Mouse (Mus musculus): Measurements from ENCODE around the gene Pnpo.

Gene Pnpo

DNA sequence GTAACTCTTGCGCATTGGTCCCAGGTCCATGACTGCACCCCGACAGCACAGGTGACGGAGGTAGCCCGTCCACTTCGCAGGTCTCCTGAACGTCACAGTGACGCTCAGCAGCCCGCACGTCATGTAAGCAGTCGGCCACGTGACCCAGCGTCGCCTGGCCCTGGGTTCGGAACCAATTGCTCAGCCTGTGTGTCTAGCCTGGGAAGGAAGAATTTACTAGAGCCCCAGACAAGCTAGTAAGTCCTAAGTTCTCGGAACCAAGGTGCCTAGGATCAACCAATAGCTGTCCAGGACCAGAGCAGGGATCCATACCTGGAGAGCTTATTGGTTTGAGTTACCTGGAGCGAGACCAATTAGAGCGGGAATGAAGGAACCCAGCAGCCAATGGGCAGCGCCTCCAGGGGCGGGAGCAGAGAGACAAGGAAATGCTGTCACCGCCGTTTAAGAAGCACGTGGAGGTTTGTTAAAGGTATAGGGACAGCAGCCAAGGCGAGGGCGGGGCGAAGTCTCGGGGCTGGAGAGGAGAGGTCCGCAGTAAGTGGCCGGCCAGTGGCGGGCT is at the start of gene Pnpo:
Gene Pnpo, minus strand, starts transcription at position 241 of the 559 bp plus-strand sequence.
- peak; percentile 96 for DNase-seq

DNA sequence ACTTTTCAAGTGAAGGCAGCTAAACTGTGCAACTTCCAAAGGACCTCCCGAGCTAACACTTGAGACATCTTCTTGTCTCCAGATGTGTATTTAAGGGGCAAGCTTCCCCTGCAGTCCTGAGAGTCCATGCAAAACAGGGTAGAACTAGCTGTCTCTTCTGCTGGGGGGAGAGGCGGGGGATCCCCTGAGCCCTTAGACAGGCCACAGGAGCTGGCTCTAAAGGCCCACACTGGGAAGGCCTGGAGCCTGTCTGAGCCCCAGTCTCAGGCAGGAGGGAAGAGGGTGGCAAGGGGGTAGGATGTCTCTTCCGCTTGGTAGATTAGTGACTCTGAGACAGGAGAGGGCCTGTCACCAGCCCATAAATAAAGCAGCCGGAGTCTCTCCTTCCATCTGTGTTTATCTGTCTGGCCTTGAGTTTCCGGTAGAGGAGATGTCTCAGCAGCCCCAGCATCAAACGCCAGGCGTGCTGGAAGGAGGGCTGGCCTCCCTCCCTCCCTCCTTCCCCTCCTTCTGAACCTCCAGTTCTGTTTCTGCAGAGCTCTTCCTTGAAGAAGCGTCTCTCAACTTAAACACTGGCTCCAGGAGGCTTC is 49.0 kb upstream of the Pnpo start:
- no peak for DNase-seq

DNA sequence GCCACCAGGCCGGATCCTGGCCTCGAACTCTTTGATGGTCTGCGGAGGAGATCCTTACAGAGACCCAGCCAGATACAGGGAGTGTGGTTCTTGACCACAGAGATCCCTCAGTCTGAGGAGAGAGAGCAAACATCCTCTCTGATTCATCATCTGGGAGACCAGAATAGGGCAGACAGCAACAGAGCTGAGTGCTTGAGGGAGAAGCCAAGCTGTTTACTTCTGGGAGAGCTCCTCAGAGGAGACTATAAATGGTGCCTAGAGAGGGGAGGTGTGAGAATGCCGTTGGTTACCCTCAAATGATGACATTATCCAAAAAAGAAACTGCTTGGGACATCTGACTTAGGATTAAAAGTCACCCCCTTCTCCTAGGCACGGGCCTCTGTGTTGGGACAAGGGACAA is 47.7 kb upstream of the Pnpo start:
- DNase-seq = no peak

DNA sequence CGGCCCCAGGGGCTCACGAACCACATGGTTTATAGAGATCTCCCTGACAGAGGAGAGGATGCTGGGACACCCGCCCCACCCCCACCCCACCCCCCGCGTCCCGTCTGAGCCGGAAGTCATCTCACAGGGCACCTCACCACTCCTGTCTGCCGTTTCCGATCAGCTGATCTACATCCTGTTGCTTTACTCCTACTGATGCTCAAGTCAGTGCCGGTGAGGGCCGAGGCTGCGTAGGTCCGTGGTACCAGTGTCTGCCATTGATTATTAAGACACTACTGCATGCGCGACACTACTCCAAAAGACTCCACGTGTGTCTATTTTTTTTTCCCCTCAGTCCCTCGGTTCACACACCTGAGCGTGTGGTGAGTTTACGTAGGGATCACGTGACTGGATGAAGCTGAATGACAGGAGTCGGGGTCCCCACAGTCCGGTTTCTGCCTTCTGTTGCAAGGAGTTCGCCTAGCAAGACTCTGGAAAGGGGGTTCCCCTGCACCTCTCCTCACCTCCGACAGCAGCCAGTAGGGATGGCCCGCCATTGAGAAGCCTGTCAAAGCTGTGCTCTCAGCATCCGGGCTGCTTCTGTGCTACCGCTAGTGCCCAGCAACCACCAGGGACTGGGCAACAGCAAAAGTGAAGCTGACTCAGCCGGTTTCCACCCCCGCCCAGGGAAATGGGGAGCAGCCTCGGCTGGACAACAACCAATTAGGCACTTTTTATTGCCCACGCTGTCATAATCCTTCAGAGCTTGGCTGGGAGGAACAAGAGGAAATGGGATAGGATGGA is 44.3 kb upstream of the Pnpo start:
- peak; percentile 42 for DNase-seq

DNA sequence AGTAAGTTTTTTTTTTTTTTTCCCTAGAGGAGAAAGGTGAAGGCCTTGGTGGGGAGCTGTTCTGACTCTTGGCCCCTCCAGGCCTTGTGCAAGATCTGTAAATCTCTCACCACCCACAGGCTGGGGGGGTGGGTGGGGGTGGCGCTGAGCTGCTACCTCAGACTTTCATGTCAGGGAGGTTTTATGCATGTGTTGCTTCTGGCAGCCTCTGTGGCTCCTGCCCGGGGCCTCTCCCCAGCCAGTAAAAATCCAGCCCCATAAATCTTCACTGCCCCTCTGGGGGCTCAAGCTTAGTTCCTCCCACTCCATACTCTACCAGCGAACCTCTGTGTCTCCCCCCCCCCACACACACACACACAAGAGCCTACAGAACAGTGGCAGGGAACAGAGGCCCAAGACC is 42.7 kb upstream of the Pnpo start:
- no peak for DNase-seq

DNA sequence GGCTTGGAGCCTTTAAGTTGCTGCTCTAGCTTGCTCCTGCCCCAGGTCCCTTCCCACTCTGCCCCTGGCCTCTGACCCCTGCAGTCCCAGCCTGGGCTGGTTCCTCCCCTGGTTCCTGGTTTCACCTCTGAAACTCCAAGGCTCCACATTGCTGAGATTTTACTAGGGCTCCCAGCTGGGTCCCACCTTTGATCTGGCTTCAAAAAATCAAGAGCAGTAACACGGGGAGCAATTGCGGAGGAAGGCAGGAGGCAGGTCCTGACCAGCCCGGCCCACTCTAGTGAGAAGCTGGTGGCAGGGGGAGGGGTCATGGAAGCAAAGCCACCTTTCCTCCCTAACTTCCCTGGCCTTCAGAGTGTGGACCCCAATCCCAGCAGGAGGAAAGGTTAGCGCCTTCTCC is 41.1 kb upstream of the Pnpo start:
- DNase-seq = no peak

DNA sequence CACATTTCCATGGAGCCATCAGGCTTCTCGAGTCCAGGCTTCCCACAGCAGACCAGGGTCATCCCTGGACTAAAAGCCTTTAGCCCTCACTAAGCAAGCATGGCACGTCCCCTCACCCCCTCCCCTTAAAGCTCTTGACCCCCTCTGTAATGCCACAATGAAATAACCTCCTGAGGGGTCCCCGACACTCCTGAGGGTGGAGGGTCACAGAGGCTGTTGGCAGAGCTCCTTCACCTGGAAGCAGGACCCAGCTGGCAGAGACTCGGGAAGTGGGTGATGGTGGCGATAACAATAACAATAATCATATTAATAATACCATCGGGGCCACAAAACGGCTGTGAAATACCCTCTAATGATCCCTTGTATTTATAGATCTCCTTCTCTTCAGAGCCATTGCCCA is 39.1 kb upstream of the Pnpo start, which contains the start of gene Sp2:
Gene Sp2, minus strand, starts transcription at position 101 of the 400 bp plus-strand sequence.
- DNase-seq = no peak

DNA sequence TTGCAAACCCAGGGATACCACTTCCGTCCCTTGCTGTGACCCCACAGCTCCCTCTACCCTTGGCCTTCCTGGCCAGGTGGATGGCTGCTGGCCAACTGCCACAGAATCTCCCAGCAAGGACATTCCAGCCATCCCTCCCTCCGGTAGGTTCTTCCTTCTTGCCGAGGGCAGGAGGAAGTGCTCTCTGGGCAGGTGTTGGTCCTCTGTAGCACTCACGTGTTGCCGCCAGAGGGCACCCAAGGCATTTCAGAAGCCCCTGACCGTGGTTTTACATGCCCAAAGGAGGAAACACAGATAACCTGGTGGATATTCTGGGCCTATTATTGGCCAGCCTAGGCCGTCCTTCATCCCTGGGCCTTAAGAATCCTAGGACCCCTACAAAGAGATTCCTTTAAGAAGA is 38.6 kb upstream of the Pnpo start:
- DNase-seq = peak; percentile 88

DNA sequence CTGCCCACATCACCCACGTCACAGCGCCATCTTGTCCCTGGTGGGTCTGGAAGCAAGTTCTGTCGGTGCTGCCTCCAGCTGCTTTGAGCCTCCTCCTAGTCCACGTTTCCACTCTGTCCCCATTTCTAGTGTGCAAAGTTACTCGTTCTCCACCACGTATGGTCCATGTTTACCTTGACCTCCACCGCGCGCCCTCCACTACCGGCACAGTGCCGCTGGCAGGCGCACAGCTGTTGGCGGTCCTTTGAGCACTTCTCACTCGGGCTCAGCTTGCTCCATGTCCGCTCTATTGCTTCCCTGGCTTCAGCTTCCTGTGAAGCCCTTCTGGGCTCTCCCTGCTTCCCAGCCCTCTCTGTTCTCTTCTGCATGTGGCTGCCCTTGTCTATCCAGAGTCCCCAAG is 37.7 kb upstream of the Pnpo start:
- DNase-seq = no peak

DNA sequence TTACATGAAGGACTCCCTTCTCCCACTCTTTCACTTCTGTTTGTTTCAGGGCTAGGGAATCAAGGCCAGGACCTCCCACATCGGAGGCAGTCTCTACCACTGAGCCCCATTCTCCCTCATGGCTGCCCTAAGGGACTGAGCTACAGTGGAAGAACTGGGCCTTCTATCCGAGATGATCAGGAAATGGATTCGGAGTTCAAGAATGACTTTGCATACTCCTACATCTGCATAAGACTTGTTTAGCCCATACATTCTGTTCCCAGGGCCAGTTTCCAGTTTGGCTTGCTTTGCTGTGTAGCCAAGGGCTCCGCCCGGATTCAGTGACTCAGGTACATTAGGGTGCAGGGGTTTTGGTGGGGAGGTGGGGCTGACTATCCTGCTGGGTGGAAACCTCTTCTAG is 36.2 kb upstream of the Pnpo start:
- DNase-seq = no peak

DNA sequence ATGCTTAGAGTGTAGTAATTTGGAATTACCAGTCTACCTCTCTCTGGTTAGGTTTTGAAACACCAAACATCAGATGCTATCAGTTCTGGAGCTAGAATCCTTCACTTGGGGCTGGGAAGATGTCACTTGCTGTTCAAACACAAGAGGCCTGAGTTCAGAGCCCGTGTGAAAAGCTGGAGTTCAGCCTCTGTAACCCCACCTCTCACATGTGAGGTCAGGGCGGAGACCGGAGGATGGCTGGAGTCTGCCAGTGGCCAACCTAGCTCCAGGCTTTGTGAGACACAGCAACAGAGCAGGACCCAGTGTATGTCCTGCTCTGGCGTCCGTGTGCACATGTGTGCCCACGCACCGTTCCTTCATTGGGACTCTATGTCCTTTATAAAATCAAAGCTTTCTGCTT is 35.5 kb upstream of the Pnpo start:
- no peak for DNase-seq

DNA sequence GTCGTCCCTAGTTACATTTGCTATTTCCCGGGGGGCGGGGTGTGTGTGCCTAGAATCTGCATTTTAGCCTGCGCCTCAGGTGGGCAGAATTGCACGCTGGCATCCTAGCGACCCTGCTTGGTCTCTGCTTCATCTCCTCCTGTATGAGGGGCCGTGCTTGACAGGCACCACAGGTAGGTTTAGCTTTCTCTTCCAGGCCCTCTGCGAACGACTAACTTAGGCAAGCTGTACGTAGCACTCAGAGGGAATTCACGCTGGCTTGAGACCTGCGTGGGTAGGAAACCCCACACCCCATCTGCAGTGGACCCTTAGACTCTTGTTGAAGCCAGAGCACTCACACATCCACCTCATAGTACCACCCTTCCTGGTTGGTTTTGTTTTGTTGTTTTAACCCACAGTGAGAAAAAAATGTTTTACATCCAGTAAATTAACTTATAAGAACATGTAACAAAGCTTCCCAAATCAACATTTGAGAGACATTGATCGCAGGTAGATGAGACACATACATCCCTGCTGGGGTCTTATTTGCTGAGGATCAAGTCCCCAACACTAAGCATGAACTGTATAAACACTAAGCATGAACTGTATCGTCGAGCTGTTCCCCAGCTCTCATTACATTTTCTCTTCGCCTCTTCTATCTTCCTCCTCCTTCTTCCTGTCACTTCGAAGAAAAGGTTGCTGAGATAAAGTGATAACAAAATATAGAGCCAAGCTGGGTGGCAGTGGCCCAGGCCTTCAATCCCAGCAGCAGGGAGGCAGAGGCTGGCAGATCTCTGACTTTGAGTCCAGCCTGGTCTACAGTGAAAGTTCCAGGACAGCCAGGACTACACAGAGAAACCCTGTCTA is 34.8 kb upstream of the Pnpo start:
- no peak for DNase-seq

DNA sequence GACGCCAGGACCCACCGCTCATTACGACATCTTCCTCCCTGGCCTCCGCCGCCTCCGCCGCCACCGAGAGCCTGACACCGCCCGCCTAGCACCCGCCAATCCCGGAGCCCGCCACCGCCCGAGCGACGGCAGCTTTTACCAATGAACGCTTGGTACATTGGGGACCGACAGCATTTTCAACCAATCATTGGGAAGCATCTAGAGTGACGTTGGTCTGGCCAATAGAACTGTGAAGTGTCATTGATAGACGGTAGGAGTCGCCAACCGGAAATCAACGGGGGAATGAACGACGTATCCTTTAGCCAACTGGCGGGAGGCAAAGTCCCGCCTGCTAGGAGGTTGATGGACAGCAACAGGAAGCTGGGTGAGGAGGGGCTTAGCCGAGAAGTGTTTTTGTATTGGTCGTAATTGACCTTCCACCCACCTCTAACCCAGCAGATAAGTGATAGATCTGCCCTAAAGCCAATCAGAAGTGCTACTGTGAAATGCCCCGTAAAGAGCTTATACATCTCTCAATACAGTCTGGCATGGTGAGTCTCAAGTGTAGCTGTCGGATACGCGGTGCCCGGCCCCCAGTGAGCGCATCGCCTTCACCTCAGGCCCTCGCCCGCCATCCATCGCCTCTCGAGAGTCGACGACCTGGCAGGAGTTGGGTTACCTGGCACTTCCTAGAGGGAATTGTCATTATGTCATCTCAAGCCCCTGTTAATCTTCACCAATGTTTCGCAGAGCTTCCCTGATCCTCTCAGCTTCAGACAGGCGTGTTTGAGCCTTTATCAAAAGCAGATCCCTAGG is 34.0 kb upstream of the Pnpo start:
- DNase-seq = peak; percentile 100

DNA sequence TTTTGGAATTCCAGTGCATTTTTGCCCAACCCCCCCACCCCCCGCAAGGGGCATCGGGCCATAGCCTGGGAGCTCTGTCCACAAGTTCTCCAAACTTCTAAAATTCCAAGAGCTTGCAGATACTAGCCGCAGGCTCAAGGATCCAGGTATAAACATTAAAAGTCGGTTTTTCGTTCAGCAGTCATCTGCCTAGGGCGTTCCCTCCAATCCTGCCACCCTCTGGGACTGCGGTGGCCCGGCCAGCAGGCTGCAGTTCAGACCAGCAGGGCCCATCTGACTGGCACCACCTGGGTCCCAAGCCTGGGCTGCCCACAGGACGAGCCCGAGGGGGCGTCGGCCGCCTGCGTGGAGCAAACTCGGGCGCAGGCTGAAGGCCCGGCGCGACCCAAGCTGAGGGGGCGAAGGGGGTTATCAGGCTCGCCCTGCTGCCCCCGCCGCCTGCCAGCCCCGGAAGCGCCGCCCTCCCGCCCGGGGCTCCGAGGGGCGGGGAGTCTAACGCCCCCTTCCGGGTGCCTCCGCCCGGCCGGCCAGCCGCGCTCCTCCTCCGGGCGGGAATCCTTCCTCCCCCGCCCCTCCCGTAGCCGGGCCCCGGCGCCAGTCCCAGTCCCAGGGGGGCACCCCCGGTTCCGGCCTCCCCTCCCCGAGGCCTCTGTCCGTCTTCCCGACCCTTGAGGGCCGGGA is 33.3 kb upstream of the Pnpo start:
- peak; percentile 95 for DNase-seq

DNA sequence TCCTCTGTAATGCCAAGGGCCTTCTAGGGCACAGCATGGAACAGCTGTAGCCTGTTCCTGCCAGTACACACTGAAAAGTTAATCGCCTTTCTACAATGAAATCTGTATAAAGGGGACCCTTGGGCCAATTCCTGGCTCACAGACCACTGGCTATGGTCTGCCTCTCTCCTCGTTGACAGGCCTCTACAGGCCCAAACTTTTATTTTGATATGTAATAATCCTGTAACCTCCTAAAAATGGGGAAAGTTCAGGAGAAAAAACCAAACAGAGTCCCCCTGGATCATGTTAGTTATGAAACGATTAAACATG is 32.5 kb upstream of the Pnpo start:
- no peak for DNase-seq

DNA sequence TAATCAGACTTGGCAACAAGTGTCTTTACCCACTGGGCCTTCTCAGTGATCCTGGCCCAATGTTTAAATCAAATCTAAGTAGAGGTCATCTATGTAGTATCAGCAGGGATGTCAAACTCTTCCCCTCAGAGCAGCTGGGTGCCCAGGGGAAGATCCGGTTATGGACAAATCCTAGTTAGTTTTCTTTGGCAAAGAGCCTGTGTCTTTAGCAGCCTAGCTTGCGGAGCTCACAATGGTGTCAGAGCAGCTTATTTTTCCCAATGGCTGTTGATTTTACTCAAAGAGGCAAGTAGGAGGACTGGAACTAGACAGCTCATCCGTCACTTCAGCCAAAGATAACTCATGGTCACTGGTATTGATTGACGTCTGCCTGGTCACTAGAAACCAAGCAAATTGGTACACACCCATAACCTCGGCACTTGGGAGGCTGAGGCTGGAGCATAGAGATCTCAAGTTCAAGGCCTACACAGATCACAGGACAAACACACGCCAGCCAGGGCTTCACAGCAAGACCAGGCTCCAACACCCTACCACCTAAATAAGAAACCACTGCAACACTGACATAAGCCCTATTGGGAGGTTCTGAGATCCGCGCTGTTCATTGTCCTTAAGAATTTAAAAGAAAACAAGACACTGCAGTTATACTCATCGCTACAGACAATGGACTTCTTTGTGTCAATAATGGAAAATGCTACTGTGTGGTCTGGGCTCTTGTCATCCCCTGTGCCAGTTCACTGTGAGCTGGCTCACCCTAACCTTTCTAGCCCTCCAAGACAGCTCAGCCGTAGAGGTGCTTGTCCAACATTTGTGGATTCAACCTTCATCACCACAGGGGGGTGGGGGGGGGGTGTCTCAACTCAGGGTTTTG is 32.0 kb upstream of the Pnpo start:
- peak; percentile 51 for DNase-seq

DNA sequence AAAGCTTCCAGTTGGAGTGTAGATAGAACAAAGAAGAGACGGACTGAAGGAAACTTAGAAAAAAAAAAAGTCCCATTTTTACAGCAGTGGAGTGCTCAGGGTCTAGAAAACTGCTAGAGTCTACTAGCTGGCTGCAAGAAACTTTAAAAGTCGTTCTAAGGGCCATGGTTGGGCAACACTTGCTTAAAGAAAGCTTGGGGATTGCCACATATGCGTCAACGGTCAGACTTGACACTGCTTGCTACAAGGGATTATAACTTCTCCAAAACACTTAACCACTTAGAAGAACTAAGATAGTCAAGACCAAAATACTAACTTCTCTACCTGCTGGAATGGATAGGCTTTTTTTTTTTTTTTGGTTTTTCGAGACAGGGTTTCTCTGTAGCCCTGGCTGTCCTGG is 31.0 kb upstream of the Pnpo start:
- no peak for DNase-seq

DNA sequence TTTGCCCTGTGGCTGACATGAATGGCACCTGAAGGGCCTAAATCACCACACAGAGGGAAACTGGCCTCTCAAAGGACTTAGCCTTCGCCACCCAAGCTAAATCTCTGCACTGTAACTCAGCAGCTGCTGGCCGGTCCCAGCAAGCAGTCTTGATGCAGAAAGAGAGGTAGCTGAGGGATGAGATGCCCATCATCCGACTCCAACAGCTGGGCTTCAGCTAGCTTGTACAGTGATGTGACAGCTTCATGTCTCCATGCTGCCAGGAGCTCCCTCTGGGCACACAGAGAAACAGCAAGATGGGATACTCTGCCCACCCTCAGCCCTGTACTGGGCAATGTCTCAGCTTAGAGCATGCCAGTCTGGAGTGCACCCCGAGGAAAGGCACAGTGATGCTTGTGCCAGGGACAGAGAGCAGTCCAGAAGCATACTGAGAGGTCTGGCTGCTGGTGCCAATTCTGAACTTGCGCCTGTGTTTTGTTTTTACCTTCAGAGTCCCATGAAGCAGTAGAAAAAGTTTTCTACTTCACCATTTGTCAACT is 29.7 kb upstream of the Pnpo start:
- DNase-seq = no peak

DNA sequence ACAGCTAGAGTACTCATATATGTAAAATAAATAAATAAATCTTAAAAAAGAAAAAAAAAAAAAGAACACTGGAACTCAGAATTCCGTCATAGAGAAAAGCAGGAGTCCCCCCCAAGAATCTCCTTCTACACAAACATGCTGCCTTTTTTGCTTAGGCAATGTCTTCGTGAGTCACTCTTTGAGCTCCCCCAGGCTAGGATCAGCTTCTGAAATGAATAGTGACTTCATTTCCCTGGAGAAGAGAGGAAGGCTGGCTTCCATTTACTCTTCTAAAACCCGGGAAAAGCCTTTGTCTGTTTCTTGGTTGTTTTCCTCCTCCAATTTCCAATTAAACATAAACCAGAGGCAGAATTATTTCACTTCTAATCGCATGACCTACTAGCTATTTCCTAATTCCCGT is 29.1 kb upstream of the Pnpo start:
- DNase-seq = no peak

DNA sequence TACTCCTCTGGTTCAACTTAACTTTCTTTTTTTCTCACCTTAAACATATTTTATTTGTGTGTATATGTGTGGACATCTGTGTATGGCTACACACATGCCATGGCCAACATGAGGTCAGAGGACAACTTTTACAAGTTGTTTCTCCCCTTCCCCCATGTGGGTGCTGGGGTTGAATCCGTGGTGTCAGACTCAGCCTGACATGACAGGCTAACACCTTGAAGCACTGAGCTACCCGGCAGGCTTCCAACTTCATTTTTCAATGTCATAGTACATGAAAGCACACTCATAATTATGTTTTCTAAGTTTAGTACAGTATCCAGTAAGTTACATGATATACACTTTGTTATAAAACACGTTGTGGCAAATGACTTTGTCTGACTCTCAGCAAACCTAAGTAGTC is 26.6 kb upstream of the Pnpo start:
- no peak for DNase-seq

DNA sequence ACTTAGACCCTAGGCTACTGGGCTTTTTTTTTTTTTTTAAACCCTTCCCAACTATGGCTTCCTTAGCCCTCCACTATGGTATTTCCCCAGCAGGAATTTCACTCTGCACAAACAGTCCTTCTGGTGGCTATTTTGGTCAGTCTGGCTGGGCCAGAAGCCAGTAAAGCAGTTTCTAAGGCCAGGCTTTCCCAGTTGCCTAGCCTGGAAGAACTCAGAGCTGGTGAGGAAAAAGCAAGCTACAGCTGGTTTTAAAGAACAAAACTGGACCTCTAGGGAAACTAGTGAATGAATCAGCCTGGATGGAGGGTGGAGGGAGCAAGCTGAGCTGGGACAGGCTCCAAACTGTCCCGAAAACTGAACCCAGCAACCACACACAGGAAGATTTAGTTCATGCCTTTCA is 26.0 kb upstream of the Pnpo start:
- no peak for DNase-seq

Measured in retina, postnatal 1 day (tissue).